Mouse (Mus musculus): Measurements from ENCODE around the gene Gm21188.
A peak's percentile ranks its signal among the peaks of the same experiment; 100 is the strongest.
"Not testable (repeated sequence)": the region's sequence is repeated elsewhere in the genome, so short reads cannot be mapped to it uniquely, and the experiment has no call there.

Gm21188 gene

DNA sequence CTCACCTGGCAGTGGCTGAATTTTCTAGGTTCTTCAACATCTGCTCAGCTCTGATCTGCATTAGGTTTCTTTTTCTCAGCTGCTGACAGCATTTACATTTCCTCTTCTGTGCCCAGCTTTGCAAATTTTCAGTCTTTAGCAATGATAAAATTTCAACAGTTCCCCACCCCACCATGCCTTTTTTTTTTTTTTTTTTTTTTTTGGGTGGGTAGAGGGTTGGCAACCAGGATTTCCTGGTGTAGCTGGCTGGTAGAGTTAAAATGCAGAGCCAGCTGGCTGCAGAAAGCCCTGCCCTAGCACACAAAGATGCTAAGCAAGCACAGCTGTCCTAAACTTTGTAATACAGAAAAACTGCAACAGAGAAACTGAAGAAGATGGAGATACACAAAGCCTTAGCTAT is at the start of gene Gm21188:
TSS of gene Gm21188 (minus strand) at position 110 of the 400 bp plus-strand sequence.
- DNase-seq (ENCODE audit: low spot score), result not testable (repeated sequence)

DNA sequence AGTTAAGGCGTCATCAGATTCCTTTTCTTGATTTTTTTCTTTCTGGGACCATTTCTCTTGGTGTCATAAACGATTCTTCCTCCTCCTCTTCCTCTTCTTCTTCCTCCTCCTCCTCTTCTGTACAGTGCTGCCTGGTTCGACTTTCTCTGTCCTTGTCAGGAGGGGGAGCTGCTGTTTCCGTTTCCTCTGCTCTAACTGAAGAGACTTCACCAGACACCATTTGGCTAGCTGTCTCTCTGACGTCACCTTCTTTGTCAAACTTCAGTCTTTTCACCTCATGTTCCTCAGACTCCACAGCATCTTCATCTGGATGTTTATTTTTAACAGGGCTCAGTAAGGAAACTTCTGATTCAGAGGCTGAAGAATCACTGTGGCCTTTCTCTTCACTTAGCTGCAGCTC is 47.3 kb upstream of the Gm21188 start:
- not testable (repeated sequence) for DNase-seq (ENCODE audit: low spot score)

DNA sequence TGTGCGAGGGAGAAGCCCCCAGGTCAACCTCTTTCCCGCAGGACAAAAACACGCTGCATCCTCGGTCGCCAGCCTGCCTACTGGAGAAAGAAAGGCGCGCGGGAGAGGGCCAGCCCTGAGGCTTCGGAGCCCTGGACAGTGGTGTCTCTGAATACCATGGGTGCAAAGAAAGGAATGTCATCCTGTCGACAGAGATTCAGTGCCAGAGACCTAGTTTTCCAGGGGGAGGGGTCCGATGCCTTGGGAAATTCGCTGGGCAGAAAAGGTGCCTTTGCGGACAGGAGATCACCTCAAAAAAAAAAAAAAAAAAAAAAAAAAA is 44.9 kb upstream of the Gm21188 start:
- not testable (repeated sequence) for DNase-seq (ENCODE audit: low spot score)

DNA sequence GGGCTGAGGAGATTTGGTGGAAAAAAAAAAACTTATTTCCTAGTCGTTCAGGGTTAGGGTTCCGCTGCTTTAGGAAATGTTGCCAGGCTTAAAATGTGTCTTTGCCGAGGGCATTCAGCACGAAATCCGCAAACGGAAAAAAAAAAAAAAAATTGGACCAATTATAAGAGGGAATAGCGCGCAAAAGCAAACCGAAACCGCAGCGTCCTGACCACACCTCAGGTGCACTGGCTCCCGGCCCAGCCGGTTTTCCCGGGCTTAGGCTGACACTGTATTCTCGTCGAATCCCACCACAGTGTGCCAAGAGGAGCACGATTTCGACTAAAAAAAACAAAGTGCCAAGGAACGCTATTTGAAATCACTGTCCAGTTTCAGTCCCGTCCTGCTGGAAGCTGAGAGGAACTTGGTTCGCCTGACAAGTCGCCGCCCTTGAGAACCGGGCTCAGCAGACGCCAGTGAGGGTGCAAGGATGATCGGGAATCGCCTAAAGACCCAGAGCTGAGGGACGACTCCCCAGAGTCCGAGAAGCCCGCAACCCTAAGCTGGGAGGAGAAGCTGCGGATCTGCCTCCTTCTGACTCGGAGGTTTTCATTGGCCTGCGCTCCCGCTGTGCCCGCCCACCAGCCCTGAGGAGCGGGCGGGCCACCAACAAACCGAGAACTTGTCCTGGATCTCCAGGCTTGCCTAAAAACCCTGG is 44.4 kb upstream of the Gm21188 start:
- not testable (repeated sequence) for DNase-seq (ENCODE audit: low spot score)

DNA sequence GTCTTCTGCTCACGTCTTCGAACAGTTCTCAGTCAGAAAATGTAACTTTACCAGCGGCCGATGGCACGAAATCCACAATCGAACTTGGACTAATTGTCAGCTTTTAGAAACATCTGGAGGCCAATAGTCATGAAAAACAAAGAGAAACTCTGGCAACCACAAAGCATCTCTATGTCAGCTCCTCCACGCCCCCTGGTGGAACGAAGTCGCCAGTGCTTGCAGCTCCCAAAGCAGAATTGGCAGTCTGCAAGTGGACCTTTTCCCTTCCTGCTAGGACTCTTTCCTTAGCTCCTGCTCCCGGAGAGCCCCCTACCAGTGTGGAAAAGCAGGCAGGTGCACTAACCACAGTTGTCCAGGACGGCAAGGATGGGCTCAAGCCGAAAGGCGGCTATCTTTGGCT is 41.0 kb upstream of the Gm21188 start:
- DNase-seq (ENCODE audit: low spot score), result not testable (repeated sequence)

DNA sequence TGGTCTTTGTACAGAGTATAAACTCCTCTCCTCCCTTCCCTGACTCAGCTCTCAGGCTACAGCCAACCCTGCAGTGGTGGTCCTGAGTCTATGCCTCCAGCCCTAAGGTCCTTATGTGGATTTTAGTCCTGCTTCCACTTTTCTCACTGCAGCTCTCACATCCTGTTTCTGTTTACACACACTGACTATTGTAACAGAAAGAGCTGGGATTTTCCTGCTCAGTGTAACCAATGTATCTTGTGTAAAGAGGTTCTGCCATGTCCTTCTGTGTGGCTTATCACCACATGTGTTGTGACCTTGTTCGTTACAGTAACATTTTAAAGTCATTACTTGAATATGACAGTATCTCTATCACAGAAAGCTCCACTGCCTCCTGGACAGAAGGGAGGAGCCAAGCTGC is 27.6 kb upstream of the Gm21188 start:
- DNase-seq (ENCODE audit: low spot score), result not testable (repeated sequence)

DNA sequence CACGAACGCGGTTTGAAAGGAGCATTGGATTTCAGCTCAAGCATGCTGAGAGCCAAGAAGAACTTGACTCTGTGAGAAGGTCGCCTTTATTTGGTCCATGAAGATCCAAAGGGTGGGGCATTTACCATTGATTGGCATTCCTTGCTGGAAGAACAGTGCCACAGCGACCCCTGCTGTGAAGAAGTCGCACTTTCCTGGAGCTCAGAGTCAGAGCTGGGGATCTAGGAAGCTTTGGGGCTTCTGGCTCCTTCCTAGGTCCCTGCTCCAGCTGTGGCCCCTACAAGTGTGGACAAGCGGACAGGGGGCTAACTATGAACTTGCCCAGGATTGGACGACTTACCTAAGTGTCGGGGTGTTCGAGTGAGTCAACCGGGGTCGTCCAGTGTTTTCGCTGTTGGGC is 18.9 kb upstream of the Gm21188 start:
- not testable (repeated sequence) for DNase-seq (ENCODE audit: low spot score)

DNA sequence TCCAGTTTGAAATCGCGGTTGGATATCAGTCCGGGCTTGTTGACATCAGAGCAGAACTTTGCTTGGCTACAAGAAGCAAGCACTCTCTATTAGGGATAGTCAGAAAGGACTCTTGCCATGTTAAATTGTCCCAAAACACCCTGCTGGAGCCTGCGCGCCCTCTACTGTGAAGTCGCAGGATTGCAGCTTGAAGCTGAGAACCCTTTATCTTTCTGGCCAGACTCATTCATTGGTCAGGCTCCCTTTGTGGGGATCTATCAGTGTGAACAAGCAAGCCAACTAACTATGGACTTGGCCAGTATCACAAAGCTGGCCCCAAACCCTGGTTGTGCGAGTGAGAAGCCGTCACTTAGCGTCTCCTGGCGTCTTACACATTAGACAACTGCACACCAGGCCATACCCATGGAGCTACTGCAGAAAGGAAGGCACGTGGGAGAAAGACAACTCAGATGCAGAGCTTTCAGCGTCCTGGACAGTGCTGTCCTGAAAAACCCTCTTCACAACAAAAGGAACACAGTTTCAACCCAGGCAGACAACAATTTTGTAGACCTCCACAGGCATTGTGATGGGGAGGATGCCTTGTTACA is 18.1 kb upstream of the Gm21188 start:
- DNase-seq (ENCODE audit: low spot score), result not testable (repeated sequence)

DNA sequence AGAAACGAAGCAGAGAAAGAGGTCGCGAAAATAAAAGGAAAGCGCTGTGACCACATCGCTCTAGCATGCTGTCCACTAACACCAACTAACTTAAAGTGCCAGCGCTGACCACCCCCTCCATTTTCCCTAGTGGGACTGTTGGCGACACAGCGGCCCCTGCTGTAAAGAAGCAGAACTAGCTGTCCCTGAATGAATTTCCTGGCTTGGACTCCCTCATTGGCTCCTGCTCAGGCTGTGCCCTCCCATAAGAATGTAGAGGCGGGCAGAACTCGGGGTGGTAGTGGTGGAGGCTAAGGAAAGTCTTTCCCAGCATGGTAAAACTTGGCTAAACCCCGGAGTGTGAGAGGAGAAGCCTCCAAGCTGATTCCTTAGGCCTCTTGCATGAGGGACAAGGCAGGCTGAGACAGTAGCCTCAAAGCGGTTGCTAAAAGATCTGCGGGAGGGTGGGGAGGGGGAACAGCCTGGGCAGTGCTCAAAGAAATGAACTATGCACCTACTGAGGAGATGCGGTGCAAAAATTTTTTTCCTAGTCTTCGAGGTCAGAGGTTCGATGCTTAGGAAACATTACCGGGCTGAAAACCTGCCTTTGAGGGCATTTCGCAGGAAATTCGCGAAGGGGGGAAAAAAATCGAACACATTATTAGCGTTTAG is 11.6 kb upstream of the Gm21188 start:
- not testable (repeated sequence) for DNase-seq (ENCODE audit: low spot score)

DNA sequence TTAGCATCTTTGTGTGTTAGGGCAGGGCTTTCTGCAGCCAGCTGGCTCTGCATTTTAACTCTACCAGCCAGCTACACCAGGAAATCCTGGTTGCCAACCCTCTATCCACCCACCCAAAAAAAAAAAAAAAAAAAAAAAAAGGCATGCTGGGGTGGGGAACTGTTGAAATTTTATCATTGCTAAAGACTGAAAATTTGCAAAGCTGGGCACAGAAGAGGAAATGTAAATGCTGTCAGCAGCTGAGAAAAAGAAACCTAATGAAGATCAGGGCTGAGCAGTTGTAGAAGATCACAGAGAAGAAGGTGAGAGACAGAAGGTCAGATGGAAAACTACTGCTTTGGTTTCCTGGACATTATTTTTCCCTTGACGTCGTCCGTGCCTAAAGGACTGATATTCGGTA is 10.9 kb upstream of the Gm21188 start:
- DNase-seq (ENCODE audit: low spot score), result not testable (repeated sequence)

DNA sequence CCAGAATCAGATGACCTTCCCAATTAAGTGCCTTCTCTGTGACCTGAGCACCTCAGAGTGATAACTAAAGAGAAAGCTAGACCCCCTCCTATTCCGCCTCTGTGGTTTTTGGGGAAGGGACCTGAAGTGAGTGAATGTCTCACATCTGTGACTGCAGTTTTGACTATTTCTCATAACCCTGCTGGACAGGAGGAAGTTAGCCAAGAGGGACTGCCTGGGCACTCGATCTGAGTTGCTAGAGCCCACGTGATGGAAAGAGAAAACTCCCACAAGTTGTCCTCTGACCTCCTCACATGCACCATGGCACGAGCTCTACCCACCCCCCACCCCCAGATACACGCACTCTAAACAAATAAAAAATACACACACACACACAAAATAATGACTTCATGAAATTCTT is 3.4 kb downstream of the Gm21188 start:
- not testable (repeated sequence) for DNase-seq (ENCODE audit: low spot score)

DNA sequence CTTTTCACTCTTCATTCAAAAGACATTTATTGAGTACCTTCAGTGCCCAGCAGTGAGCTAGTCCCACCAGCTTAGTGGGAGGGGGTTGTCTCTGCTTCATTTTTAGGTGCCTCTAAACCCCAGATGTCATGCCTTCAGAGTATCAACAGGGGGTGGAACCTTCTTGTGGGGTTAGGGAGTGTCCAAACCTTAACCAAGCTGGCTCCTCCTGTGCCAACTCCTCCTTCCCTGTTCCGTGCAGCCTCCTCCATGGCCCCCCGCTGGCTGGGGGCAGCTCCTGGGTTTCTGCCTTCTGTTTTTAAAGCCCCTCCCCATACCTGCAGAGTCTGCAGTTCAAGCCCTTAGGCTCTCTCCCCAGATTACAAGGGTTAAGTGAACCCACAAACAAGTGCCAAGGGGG is 3.8 kb downstream of the Gm21188 start:
- DNase-seq (ENCODE audit: low spot score), result not testable (repeated sequence)

DNA sequence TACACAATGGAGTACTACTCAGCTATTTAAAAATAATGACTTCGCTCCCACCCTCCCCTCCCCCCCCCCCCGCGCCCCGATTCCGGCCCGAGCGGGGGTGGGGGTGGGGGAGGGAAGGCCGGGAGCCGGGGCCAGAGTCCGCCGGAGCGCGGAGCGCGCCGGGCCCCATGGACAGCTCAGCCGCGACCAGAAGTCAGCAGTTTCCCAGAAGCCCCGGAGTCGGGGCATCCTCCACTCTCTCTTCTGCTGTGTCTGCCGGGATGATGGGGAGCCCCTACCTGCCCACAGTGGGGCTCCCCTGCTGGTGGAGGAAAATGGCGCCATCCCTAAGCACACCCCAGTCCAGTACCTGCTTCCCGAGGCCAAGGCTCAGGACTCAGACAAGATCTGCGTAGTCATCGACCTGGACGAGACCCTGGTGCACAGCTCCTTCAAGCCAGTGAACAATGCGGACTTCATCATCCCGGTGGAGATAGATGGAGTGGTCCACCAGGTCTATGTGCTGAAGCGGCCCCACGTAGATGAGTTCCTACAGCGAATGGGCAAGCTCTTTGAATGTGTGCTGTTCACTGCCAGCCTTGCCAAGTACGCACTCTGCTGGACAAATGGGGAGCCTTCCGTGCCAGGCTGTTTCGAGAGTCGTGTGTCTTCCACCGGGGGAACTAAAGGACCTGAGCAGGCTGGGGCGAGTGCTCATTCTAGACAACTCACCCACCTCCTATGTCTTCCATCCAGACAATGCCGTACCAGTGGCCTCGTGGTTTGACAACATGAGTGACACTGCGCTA is 5.4 kb downstream of the Gm21188 start:
- DNase-seq (ENCODE audit: low spot score), result not testable (repeated sequence)

DNA sequence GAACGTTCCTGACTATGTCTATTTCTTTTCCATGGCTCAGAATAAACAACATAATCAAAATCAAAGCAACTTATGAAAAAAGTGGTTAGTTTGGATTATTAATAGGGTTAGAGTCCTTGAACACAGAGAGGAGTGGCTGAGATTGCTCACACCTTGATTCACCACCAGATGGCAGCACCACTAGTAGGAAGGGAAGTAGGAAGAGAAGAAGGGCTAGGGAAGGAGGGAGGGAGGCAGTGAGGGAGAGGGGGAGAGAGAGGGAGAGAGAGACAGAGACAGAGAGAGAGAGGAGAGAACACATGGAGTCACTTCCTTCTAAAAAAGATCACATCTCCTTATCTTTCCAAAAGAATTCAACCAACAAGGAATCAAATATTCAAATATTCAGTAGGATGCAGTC is 10.8 kb downstream of the Gm21188 start:
- DNase-seq (ENCODE audit: low spot score), result not testable (repeated sequence)

DNA sequence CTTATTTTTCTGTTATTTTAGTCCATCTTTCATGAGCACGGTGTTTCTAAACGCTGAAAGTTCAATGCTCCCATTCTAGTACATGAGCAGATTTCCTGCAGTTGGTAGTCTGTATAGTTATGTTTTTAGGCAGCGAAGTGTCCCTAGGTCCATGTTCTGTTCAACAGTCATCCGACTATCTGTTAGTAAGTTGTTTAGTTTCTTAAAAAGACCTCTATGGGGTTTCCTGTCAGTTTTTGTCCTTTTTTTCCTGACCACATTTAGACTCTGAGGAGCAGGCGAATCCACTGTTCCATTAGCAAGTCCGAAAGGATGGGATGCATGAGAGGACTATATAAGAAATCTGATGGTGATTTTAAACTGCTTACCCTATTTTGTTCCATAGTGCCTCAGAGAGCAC is 14.1 kb downstream of the Gm21188 start:
- DNase-seq (ENCODE audit: low spot score), result not testable (repeated sequence)

DNA sequence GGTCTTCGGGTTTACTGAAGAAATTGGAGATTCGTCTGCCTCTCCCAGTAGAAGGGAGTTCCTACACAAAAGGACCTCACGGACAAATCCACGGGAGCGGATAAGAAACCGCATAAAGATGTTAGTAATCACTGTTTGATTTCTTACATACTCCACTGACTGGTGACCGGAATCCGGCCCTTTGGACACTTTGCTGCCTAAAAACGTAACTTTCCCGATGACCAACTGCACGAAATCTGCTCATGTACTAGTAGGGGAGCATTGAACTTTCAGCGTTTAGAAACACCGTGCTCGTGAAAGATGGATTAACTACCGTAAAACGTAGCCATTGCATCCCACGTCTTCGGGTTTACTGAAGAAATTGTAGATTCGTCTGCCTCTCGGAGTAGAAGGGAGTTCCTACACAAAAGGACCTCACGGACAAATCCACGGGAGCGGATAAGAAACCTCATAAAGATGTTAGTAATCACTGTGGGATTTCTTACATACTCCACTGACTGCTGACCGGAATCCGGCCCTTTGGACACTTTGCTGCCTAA is 15.3 kb downstream of the Gm21188 start:
- DNase-seq (ENCODE audit: low spot score), result peak; percentile 9

DNA sequence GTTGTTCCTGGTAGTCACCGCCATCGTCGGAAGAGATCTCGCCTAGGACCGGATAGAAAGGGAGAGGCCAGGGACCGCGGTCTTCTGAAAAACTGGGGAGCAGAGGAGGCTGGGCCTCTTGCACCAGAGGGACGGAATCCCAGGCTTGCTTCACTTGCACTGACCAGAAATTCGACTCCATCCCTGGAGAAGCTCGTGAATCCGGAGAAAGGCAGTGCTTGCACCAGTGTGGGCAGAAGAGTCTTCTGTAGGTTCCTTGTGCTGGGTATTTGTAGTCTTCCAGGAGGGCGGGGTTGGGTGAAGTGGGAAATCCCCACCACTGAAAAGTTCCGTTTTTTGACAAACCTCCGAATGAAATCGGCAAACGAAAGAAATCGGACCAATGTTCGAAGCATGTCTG is 16.8 kb downstream of the Gm21188 start:
- not testable (repeated sequence) for DNase-seq (ENCODE audit: low spot score)

DNA sequence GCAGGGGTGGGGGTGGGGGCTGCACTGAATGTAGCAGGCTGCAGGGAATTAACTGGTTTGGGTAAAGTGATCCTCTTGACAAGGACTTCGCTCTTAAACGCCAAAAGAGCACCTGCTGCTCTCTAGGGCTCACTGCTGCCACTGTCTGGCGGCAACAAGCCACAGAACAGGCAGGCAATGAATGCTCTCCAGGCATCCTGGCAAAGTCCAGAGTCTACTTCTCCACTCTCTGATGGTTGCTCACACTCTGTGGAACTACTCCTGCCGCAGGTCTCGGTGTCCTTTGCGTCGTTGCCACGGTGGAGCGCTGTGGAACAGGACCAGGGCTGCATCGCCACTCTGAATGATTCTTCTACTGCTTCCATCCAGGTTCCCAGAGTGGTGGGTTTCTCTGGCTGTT is 17.4 kb downstream of the Gm21188 start:
- DNase-seq (ENCODE audit: low spot score), result not testable (repeated sequence)

DNA sequence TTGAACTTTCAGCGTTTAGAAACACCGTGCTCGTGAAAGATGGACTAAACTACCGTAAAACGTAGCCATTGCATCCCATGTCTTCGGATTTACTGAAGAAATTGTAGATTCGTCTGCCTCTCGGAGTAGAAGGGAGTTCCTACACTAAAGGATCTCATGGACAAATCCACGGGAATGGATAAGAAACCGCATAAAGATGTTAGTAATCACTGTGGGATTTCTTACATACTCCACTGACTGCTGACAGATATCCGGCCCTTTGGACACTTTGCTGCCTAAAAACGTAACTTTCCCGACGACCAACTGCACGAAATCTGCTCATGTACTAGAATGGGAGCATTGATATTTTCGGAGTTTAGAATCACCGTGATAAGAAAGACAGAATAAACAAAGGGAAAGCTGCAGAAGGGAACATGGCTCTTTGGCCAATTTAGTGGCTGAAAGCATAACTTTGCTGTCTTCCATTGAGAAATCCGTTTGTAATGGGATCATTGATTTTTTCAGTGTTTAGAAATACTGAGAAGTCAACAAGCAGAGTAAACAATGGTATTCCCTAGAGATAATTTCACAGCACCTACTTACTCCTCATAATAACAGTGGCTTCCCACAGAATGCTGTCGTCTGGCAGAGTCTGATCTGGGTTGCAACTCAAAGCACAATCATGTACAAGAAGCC is 18.3 kb downstream of the Gm21188 start:
- peak; percentile 35 for DNase-seq (ENCODE audit: low spot score)

DNA sequence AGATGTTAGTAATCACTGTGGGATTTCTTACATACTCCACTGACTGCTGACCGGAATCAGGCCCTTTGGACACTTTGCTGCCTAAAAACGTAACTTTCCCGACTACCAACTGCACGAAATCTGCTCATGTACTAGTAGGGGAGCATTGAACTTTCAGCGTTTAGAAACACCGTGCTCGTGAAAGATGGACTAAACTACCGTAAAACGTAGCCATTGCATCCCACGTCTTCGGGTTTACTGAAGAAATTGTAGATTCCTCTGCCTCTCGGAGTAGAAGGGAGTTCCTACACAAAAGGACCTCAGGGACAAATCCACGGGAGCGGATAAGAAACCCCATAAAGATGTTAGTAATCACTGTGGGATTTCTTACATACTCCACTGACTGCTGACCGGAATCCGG is 20.3 kb downstream of the Gm21188 start:
- DNase-seq (ENCODE audit: low spot score), result peak; percentile 15

DNA sequence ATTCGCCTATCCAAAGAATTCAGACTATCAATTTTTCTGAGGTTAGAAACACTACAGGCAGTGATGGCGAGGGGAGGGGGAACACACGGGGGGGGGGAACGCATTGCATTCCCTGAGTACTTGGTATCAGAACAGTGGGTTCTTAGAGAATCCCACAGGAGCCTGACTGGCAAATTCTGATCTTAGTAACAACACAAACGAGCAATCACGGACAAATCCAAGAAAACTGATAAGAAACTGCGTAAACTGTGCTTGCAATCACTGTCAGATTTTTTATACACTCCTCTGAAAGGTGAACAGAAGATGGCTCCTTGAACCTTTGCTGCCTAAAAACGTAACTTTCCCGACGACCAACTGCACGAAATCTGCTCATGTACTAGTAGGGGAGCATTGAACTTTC is 24.6 kb downstream of the Gm21188 start:
- not testable (repeated sequence) for DNase-seq (ENCODE audit: low spot score)

DNA sequence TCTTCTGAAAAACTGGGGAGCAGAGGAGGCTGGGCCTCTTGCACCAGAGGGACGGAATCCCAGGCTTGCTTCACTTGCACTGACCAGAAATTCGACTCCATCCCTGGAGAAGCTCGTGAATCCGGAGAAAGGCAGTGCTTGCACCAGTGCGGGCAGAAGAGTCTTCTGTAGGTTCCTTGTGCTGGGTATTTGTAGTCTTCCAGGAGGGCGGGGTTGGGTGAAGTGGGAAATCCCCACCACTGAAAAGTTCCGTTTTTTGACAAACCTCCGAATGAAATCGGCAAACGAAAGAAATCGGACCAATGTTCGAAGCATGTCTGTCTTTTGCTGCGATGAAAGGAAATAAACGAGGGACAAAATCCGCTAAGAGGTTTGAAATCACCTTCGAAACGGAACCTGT is 25.1 kb downstream of the Gm21188 start, which contains the start of gene Gm36079:
TSS of gene Gm36079 (minus strand) at position 101 of the 400 bp plus-strand sequence.
- not testable (repeated sequence) for DNase-seq (ENCODE audit: low spot score)
